Mouse (Mus musculus) neural tube, embryonic 11.5 days (tissue): ENCODE data around the gene Foxa3. TPM values are rescaled to one million over a fixed set of nuclear protein-coding genes. Genes with fewer than 3 reads are reported as not detected.

Experiments used
- ATAC-seq: fragments of 200-750 bp; cut with Nextera tagmentation; 2 replicates; pipeline ENCODE4 v1.8.0; 2017; ENCODE audit warnings: moderate number of reproducible peaks, mild to moderate bottlenecking, moderate TSS enrichment, moderate library complexity; ENCODE audit not compliant: insufficient read depth, low FRiP score, low TSS enrichment
- DNase-seq: peaks from one replicate; pipeline ENCODE4 v3.0.0-alpha.2; 2015; ENCODE audit warnings: low spot score
- H3K27ac ChIP-seq: fragments of 300-500 bp; sonication (generic); 2 replicates; pipeline ENCODE4 v1.5.1; 2014; ENCODE audit warnings: low read depth, mild to moderate bottlenecking, low read length
- H3K27me3 ChIP-seq: fragments of 300-500 bp; sonication (generic); 2 replicates; pipeline ENCODE4 v1.6.1; 2014; ENCODE audit warnings: mild to moderate bottlenecking, low read length, mixed read lengths; ENCODE audit not compliant: control insufficient read depth, insufficient read depth
- H3K36me3 ChIP-seq: fragments of 300-500 bp; sonication (generic); 2 replicates; pipeline ENCODE4 v1.6.1; 2014; ENCODE audit warnings: mild to moderate bottlenecking, low read length, moderate library complexity, mixed read lengths; ENCODE audit not compliant: control insufficient read depth, insufficient read depth
- H3K4me1 ChIP-seq: fragments of 300-500 bp; sonication (generic); 2 replicates; pipeline ENCODE4 v1.6.1; 2014; ENCODE audit warnings: low read length, mixed read lengths; ENCODE audit not compliant: control insufficient read depth, insufficient read depth
- H3K4me2 ChIP-seq: fragments of 300-500 bp; sonication (generic); 2 replicates; pipeline ENCODE4 v1.6.1; 2014; ENCODE audit warnings: low read depth, mild to moderate bottlenecking, moderate library complexity
- H3K4me3 ChIP-seq: fragments of 300-500 bp; sonication (generic); 2 replicates; pipeline ENCODE4 v1.5.1; 2014; ENCODE audit warnings: low read depth, low read length
- H3K9ac ChIP-seq: fragments of 300-500 bp; sonication (generic); 2 replicates; pipeline ENCODE4 v1.6.1; 2014; ENCODE audit warnings: mild to moderate bottlenecking, low read length
- H3K9me3 ChIP-seq: fragments of 300-500 bp; sonication (generic); 2 replicates; pipeline ENCODE4 v1.6.1; 2016; ENCODE audit warnings: low read length; ENCODE audit not compliant: control insufficient read depth
- WGBS: fragments of 180-500 bp; shearing (Covaris S2); extraction: QIAGEN DNeasy Blood & Tissue Kit; methylation state at CpG from one replicate; pipeline ENCODE4 v1.1.7; 2014; 5-methylcytosine and 5-hydroxymethylcytosine counted together
- polyA plus RNA-seq: library from polyadenylated mRNA; unstranded; fragments of >200 nt; fragmentation: Nextera tagmentation; extraction: Ambion mirVana; gene quantifications from 2 replicates; pipeline ENCODE4 v1.2.1, GENCODE M21; 2014

Foxa3 gene
- polyA plus RNA-seq, 1 experiment from 2014 or later: not detected

DNA sequence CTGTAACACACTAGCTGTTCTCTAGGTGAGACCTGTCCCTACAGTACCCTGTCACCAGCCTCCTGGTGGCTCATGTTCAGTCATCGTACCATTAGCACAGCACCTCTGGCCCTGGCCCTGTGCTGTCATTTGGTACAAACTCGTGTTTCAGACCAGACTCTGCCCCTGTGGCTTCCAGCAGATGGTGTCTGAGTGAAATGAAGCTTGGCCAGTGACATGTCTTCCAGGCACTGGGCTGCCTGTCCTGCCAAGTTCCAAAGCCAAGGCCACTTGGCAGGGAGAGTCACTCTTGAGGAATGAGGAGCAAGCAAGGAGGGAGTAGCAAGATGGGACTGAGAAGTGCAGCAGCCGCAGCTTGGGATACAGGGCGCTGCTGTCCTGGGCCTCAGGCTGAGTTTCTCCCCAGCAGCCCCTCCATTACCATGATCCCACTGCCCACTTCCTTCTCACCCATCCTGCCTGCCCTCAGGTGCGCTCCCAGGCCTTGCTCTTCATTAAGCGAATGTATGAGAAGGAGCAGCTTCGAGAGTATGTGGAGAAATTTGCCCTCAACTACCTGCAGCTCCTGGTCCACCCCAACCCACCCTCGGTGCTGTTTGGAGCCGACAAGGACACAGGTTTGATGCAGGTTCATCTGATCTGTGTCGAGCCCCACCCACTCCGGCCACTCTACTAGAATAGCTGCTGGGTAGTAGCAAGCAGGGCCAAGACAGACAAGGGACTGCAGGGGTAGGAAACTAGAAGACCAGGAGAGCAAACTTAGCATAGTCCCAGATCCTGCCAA, 23.1 kb upstream of the Foxa3 start:
- no peak overlapping the region for H3K4me3 ChIP-seq
- no peak overlapping the region for H3K4me2 ChIP-seq
- H3K9me3 ChIP-seq: no peaks in the 10 kb centered on the region
- no peak for DNase-seq
- H3K9ac ChIP-seq: no peak overlapping the region
- peaks cover 52% of the 10 kb centered on the region for H3K36me3 ChIP-seq
- no peaks in the 10 kb centered on the region for H3K4me1 ChIP-seq
- no peak for ATAC-seq
- H3K27ac ChIP-seq: no peak overlapping the region
- no peaks in the 10 kb centered on the region for H3K27me3 ChIP-seq
- WGBS: 88% methylated on average over 10 of the region's 11 CpGs

DNA sequence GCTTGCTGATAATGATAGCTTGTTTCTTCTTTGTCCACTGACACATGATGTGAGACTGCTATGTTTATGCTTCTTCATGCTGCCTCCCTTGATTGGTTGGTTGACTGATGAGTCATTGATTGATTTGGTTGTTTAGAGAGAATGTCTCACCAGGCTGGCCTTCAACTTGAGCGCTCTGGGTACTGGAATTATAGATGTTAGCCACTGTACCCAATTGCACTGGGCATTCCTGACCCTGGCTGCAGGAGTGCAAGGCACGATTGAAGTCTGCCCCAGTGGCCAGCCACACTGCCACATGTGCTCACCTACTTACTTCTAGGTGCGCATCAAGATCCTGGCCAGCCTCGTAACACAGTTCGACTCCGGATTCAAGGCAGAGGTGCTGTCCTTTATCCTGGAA, 21.3 kb upstream of the Foxa3 start:
- H3K4me2 ChIP-seq: no peak overlapping the region
- H3K9ac ChIP-seq: no peak overlapping the region
- DNase-seq: no peak
- WGBS: 97% methylated on average over 6 of the region's 6 CpGs
- H3K27ac ChIP-seq: no peak overlapping the region
- ATAC-seq: no peak
- H3K4me3 ChIP-seq: no peak overlapping the region
- no peaks in the 10 kb centered on the region for H3K4me1 ChIP-seq
- peaks cover 57% of the 10 kb centered on the region for H3K36me3 ChIP-seq
- H3K9me3 ChIP-seq: no peaks in the 10 kb centered on the region
- H3K27me3 ChIP-seq: no peaks in the 10 kb centered on the region

DNA sequence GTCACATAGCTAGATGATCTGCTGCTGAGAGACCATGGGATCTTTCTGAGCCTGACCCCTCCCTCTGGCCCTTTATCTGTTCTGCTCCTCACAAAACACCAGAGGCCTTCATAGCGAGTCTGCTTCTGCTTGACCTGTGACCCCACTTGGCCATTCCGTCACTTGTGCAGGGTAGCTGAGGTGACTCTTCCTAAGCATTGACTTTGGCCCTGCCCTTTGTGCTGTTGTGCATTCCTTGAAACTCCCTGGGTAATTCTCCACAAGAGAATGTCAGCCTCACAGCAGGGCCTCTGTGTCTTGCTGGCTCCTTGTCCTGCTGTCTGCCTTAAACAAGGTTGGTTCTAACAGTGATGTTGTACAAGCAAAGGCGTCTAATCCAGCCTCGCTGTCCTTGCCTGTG, 8.3 kb upstream of the Foxa3 start:
- H3K36me3 ChIP-seq: peaks cover 19% of the 10 kb centered on the region

DNA sequence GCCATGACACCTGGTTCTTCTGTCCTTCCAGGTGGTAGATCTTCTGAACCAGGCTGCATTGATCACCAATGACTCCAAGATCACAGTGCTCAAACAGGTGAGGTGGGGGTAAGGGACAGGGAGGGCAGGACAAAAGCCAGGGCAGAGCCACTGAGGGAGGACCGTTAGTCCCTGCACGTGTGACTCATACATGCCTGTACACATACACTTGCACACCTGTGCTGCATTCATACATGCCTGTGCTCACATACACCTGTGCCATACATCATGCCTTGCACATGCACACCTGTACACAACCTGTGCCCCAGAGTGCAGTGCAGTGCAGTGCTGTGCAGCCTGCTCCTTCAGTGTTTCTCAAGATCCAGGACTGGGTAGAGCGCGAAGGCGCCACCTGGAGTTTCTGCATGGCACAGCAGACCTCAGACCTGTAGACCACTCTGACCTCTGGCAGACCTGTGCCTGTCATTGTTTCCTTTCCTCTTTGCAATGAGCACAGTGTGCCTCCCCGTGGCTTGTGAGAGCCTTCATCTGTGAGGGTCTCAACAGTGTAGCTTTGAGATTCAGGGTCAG, 5.8 kb upstream of the Foxa3 start:
- Histone ChIP-seq H3K4me3 (no peak overlapping the region), H3K27me3 (no peaks in the 10 kb centered on the region), H3K4me2 (no peak overlapping the region), H3K27ac (no peak overlapping the region), H3K4me1 (peaks cover 7% of the 10 kb centered on the region), H3K9me3 (no peaks in the 10 kb centered on the region), H3K9ac (no peak overlapping the region), H3K36me3 (peaks cover 11% of the 10 kb centered on the region)
- ATAC-seq (peak; percentile 59), DNase-seq (peak; percentile 72)
- 54% methylated on average over 6 of the region's 6 CpGs for WGBS

More for the DNA sequence above, 8.3 kb upstream of the Foxa3 start:
- no peak for ATAC-seq
- Histone ChIP-seq H3K4me1 (no peaks in the 10 kb centered on the region), H3K9ac (no peak overlapping the region), H3K27me3 (no peaks in the 10 kb centered on the region), H3K4me2 (no peak overlapping the region), H3K9me3 (no peaks in the 10 kb centered on the region), H3K27ac (no peak overlapping the region), H3K4me3 (no peak overlapping the region)
- DNase-seq: no peak
- 49% methylated on average over 4 of the region's 4 CpGs for WGBS

DNA sequence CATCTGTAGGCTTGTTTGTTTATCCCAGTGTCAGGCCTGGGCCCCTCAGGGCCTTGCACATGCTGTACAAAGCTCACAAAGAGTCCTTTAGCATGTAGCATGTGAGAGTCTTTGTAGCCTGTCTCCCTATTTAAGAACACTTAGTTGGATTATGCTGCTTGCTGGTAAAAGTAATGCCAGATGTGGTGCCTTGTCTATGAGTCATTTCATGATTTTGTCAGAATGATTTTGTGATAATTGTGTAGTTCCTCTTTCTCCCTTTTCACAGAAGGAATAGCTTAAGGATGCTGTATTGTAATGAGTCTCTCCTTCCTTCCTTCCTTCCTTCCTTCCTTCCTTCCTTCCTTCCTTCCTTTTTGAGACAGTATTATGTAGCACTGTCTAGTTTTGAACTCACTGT, 4.7 kb upstream of the Foxa3 start:
- no peak overlapping the region for H3K27ac ChIP-seq
- DNase-seq: no peak
- no peak overlapping the region for H3K4me3 ChIP-seq
- no peak overlapping the region for H3K4me2 ChIP-seq
- no peak overlapping the region; the same call in 1 of the 2 replicates for H3K9ac ChIP-seq
- H3K4me1 ChIP-seq: peaks cover 7% of the 10 kb centered on the region
- ATAC-seq: no peak
- H3K36me3 ChIP-seq: peaks cover 11% of the 10 kb centered on the region
- no peaks in the 10 kb centered on the region for H3K9me3 ChIP-seq
- H3K27me3 ChIP-seq: peaks cover 8% of the 10 kb centered on the region

DNA sequence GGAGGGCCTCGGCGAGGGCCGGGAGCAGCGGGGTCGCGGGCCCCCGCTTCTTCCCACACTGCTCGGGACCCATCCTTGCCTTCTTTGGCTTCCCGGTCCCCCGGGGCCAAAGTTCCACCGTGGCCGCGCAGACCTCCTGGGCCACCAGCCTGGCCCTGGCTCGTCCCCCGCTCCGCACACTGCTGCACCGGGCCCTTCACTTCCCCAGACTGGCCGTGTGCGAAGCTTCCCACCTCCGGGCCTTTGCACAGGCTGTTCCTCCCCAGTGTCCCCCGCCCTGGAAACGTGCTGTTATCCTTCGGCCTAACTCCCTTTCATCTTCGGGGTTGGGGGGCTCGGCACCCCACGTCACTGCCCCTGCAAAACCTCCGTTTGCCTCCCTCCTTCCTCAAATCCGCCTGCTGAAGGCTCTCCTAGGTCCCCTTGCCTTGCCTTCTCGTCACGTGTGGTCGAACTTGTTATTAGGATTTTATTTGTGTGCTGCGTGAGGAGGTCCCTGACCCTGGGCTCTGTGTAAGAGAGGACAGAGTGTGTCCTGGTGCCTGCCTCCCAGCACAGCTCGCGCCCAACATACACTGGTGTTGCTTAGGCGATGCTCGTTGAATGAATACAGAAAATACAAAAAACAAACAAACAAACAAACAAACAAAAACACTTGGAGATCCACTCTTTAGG, 1.4 kb upstream of the Foxa3 start:
- peaks cover 31% of the 10 kb centered on the region for H3K27me3 ChIP-seq
- no peaks in the 10 kb centered on the region for H3K9me3 ChIP-seq
- peaks cover 2% of the 10 kb centered on the region; the same call in 1 of the 2 replicates for H3K36me3 ChIP-seq
- H3K27ac ChIP-seq: 0 out of 2 replicates have a peak overlapping the region, but pooled peaks have one; percentile 27
- H3K4me1 ChIP-seq: peaks cover 7% of the 10 kb centered on the region
- WGBS: 3% methylated on average over 24 of the region's 36 CpGs
- DNase-seq (peak; percentile 42), ATAC-seq (peak; percentile 55)
- H3K4me2 ChIP-seq: peak overlapping the region; percentile 64
- H3K4me3 ChIP-seq: peak overlapping the region; percentile 95
- peak overlapping the region; percentile 89 for H3K9ac ChIP-seq

DNA sequence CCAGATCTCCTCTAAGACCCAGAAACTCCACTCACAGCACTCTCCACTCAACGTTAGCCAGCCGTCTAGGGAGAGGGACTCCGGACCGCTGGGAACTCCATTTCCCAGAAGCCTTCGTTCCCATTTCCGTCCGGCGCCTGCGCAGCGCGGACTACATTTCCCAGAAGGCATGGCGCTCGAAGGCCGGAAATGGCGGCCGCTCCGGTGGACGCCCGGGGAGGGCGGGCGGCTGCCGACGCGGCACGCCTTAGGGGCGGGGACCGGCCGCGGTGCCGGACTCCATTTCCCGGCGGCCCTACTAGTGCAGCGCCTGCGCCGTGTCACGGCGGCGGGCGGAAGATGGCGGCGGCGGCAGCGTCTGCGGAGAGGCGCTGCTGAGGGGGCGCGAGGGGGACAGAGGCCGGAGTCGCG, 763 bp upstream of the Foxa3 start, which contains the start of gene Sympk:
Sympk (plus strand) TSS at position 282 of the 411 bp plus-strand sequence.
- peak within 1 kb of the TSS; percentile 89 for H3K9ac ChIP-seq
- ATAC-seq (peak; percentile 95), DNase-seq (peak; percentile 98)
- H3K36me3 ChIP-seq: peaks cover under 1% of the 10 kb centered on the region; the same call in 1 of the 2 replicates
- H3K4me1 ChIP-seq: peaks cover 7% of the 10 kb centered on the region
- no peaks in the 10 kb centered on the region for H3K9me3 ChIP-seq
- H3K27ac ChIP-seq: 0 out of 2 replicates have a peak within 1 kb of the TSS, but pooled peaks have one; percentile 27
- WGBS: under 1% methylated on average over 46 of the region's 50 CpGs
- H3K4me3 ChIP-seq: peak within 1 kb of the TSS; percentile 95
- peaks cover 31% of the 10 kb centered on the region for H3K27me3 ChIP-seq
- peak within 1 kb of the TSS; percentile 64 for H3K4me2 ChIP-seq

DNA sequence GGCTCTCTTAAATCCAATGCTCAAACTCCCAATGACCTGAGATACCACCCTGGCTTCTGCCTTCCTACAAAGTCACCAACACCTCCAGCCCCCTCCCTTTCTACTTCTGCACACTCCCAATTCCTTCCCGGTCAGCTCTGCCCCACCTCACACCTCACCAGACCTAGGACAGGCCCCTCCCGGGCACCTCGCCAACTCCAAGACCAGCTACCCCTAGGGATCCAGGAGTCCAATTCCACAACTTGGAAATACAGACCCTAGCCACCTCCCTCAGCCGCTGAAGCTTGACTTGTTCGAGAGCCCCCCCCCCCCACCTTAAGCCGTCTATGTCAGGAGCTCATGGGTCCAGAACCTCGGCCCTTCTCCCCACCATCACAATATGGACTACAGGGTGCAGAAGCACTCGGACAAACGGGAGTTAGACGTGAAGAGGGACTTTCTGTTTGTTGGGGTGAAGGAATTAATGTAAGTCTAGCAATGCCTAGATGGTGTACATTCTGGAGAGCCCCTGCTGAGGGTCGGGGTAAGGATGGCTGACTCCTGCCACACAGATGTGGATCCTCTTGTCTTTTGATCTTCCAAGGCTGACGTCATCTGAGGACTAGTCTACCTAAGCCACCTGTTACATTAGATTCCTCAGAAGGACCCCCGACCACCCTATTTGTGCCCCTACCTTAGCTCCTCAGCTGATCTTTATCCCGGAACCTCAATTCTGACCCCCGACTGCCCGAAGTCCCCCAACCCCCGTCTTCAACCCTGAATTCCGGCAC, 964 bp downstream of the Foxa3 start:
- no peak overlapping the region for H3K4me2 ChIP-seq
- H3K27me3 ChIP-seq: peaks cover 31% of the 10 kb centered on the region
- H3K9me3 ChIP-seq: no peaks in the 10 kb centered on the region
- H3K27ac ChIP-seq: no peak overlapping the region
- no peak for DNase-seq
- H3K4me3 ChIP-seq: no peak overlapping the region
- no peaks in the 10 kb centered on the region for H3K36me3 ChIP-seq
- H3K4me1 ChIP-seq: peaks cover 7% of the 10 kb centered on the region
- no peak overlapping the region for H3K9ac ChIP-seq
- ATAC-seq: no peak
- 53% methylated on average over 18 of the region's 18 CpGs for WGBS
